Mouse (Mus musculus): Measurements from ENCODE around the gene Tnni1. TPM values are rescaled to one million over a fixed set of nuclear protein-coding genes. Genes with fewer than 3 reads are reported as not detected.

Tnni1 gene
- total and polyA plus RNA-seq, 2 experiments from 2014 or later: 0.57 TPM; not detected in 1

- TF ChIP-seq CTCF (IDR thresholded peaks at IDR 0.05): no peak
- Histone ChIP-seq H3K9me3 (ENCODE audit: low read length) (no peaks in the 10 kb centered on the region), H3K4me1 (ENCODE audit: insufficient read depth, low read length) (no peaks in the 10 kb centered on the region), H3K36me3 (ENCODE audit: insufficient read depth, low read length) (no peaks in the 10 kb centered on the region), H3K4me3 (ENCODE audit: low read depth, low read length) (no peak overlapping the region), H3K9ac (replicated peaks; ENCODE audit: low read length, poor library complexity, severe bottlenecking) (no peak overlapping the region), H3K27ac (ENCODE audit: low read depth, low read length) (no peak overlapping the region), H3K4me2 (ENCODE audit: low read depth, low read length, poor library complexity, severe bottlenecking) (no peak overlapping the region), H3K27me3 (ENCODE audit: insufficient read depth, low read length) (no peaks in the 10 kb centered on the region)
- 94% methylated on average over 3 of the region's 3 CpGs for WGBS
- ATAC-seq (ENCODE audit: low FRiP score) (no peak), DNase-seq (ENCODE audit: low spot score) (no peak)
Measured at GRCm38 (mm10) chr1:135755913-135756312, 23.3 kb upstream of the Tnni1 start.

- DNase-seq (ENCODE audit: low spot score): no peak
Measured at GRCm38 (mm10) chr1:135757287-135757686, 21.9 kb upstream of the Tnni1 start.

GRCm38 (mm10) chr1:135759685-135760084 lies 19.5 kb upstream of the Tnni1 start:
- ATAC-seq (ENCODE audit: low FRiP score): no peak
- H3K4me1 ChIP-seq (ENCODE audit: insufficient read depth, low read length): no peaks in the 10 kb centered on the region
- no peak for TF ChIP-seq CTCF (IDR thresholded peaks at IDR 0.05)
- H3K4me2 ChIP-seq (ENCODE audit: low read depth, low read length, poor library complexity, severe bottlenecking): no peak overlapping the region
- no peaks in the 10 kb centered on the region for H3K36me3 ChIP-seq (ENCODE audit: insufficient read depth, low read length)
- no peak overlapping the region for H3K27ac ChIP-seq (ENCODE audit: low read depth, low read length)
- H3K27me3 ChIP-seq (ENCODE audit: insufficient read depth, low read length): no peaks in the 10 kb centered on the region
- no peaks in the 10 kb centered on the region for H3K9me3 ChIP-seq (ENCODE audit: low read length)
- no peak overlapping the region for H3K9ac ChIP-seq (replicated peaks; ENCODE audit: low read length, poor library complexity, severe bottlenecking)
- H3K4me3 ChIP-seq (ENCODE audit: low read depth, low read length): no peak overlapping the region
- 26% methylated on average over 4 of the region's 4 CpGs for WGBS
- no peak for DNase-seq (ENCODE audit: low spot score)

More at GRCm38 (mm10) chr1:135757287-135757686, 21.9 kb upstream of the Tnni1 start:
- TF ChIP-seq CTCF (IDR thresholded peaks at IDR 0.05): no peak
- 75% methylated on average over 8 of the region's 8 CpGs for WGBS
- Histone ChIP-seq H3K36me3 (ENCODE audit: insufficient read depth, low read length) (no peaks in the 10 kb centered on the region), H3K4me3 (ENCODE audit: low read depth, low read length) (no peak overlapping the region), H3K27me3 (ENCODE audit: insufficient read depth, low read length) (no peaks in the 10 kb centered on the region), H3K4me1 (ENCODE audit: insufficient read depth, low read length) (no peaks in the 10 kb centered on the region), H3K27ac (ENCODE audit: low read depth, low read length) (no peak overlapping the region), H3K9me3 (ENCODE audit: low read length) (no peaks in the 10 kb centered on the region), H3K4me2 (ENCODE audit: low read depth, low read length, poor library complexity, severe bottlenecking) (no peak overlapping the region), H3K9ac (replicated peaks; ENCODE audit: low read length, poor library complexity, severe bottlenecking) (no peak overlapping the region)
- ATAC-seq (ENCODE audit: low FRiP score): no peak

GRCm38 (mm10) chr1:135760216-135760615 lies 19.0 kb upstream of the Tnni1 start:
- no peak for ATAC-seq (ENCODE audit: low FRiP score)

GRCm38 (mm10) chr1:135761728-135762127 lies 17.5 kb upstream of the Tnni1 start:
- 91% methylated on average over 5 of the region's 5 CpGs for WGBS
- H3K4me2 ChIP-seq (ENCODE audit: low read depth, low read length, poor library complexity, severe bottlenecking): no peak overlapping the region
- no peak for ATAC-seq (ENCODE audit: low FRiP score)

More at GRCm38 (mm10) chr1:135760216-135760615, 19.0 kb upstream of the Tnni1 start:
- no peak overlapping the region for H3K27ac ChIP-seq (ENCODE audit: low read depth, low read length)
- 75% methylated on average over 8 of the region's 8 CpGs for WGBS
- H3K27me3 ChIP-seq (ENCODE audit: insufficient read depth, low read length): no peaks in the 10 kb centered on the region
- no peak overlapping the region for H3K4me2 ChIP-seq (ENCODE audit: low read depth, low read length, poor library complexity, severe bottlenecking)
- H3K9ac ChIP-seq (replicated peaks; ENCODE audit: low read length, poor library complexity, severe bottlenecking): no peak overlapping the region
- no peaks in the 10 kb centered on the region for H3K36me3 ChIP-seq (ENCODE audit: insufficient read depth, low read length)
- peak; percentile 60 for TF ChIP-seq CTCF (IDR thresholded peaks at IDR 0.05)
- DNase-seq (ENCODE audit: low spot score): no peak
- H3K9me3 ChIP-seq (ENCODE audit: low read length): no peaks in the 10 kb centered on the region
- no peaks in the 10 kb centered on the region for H3K4me1 ChIP-seq (ENCODE audit: insufficient read depth, low read length)
- no peak overlapping the region for H3K4me3 ChIP-seq (ENCODE audit: low read depth, low read length)

GRCm38 (mm10) chr1:135763503-135764205 lies 15.6 kb upstream of the Tnni1 start:
- Histone ChIP-seq H3K27me3 (ENCODE audit: insufficient read depth, low read length) (no peaks in the 10 kb centered on the region), H3K9me3 (ENCODE audit: low read length) (no peaks in the 10 kb centered on the region), H3K9ac (replicated peaks; ENCODE audit: low read length, poor library complexity, severe bottlenecking) (no peak overlapping the region), H3K4me3 (ENCODE audit: low read depth, low read length) (no peak overlapping the region), H3K4me1 (ENCODE audit: insufficient read depth, low read length) (peaks cover 12% of the 10 kb centered on the region; the same call in 1 of the 2 replicates), H3K36me3 (ENCODE audit: insufficient read depth, low read length) (no peaks in the 10 kb centered on the region), H3K4me2 (ENCODE audit: low read depth, low read length, poor library complexity, severe bottlenecking) (no peak overlapping the region), H3K27ac (ENCODE audit: low read depth, low read length) (no peak overlapping the region)
- no peak for DNase-seq (ENCODE audit: low spot score)
- 87% methylated on average over 9 of the region's 9 CpGs for WGBS
- TF ChIP-seq CTCF (IDR thresholded peaks at IDR 0.05): no peak
- no peak for ATAC-seq (ENCODE audit: low FRiP score)

More at GRCm38 (mm10) chr1:135761728-135762127, 17.5 kb upstream of the Tnni1 start:
- no peaks in the 10 kb centered on the region for H3K9me3 ChIP-seq (ENCODE audit: low read length)
- no peaks in the 10 kb centered on the region for H3K27me3 ChIP-seq (ENCODE audit: insufficient read depth, low read length)
- 0 out of 2 replicates have a peak, but pooled peaks cover 3% of the 10 kb centered on the region for H3K4me1 ChIP-seq (ENCODE audit: insufficient read depth, low read length)
- no peak overlapping the region for H3K27ac ChIP-seq (ENCODE audit: low read depth, low read length)
- H3K36me3 ChIP-seq (ENCODE audit: insufficient read depth, low read length): no peaks in the 10 kb centered on the region
- H3K4me3 ChIP-seq (ENCODE audit: low read depth, low read length): no peak overlapping the region
- H3K9ac ChIP-seq (replicated peaks; ENCODE audit: low read length, poor library complexity, severe bottlenecking): no peak overlapping the region
- DNase-seq (ENCODE audit: low spot score): no peak
- no peak for TF ChIP-seq CTCF (IDR thresholded peaks at IDR 0.05)

Data from midbrain, postnatal 0 days (tissue).